Mouse (Mus musculus) kidney, embryonic 14.5 days (tissue): ENCODE data around the gene Mroh8. TPM values are rescaled to one million over a fixed set of nuclear protein-coding genes. Genes with fewer than 3 reads are reported as not detected.
"Not testable (repeated sequence)": the region's sequence is repeated elsewhere in the genome, so short reads cannot be mapped to it uniquely, and the experiment has no call there.

Experiments
- ATAC-seq: fragments of 200-750 bp; cut with Nextera tagmentation; 2 replicates; pipeline ENCODE4 v1.8.0; 2017; ENCODE audit warnings: moderate number of reproducible peaks, mild to moderate bottlenecking, moderate TSS enrichment, moderate library complexity; ENCODE audit not compliant: low FRiP score, low TSS enrichment
- H3K27ac ChIP-seq: fragments of 300-500 bp; sonication (generic); 2 replicates; pipeline ENCODE4 v1.5.1; 2014; ENCODE audit warnings: low read depth, mild to moderate bottlenecking, low read length, moderate library complexity, mixed read lengths
- H3K27me3 ChIP-seq: fragments of 300-500 bp; sonication (generic); 2 replicates; pipeline ENCODE4 v1.6.1; 2014; ENCODE audit warnings: mild to moderate bottlenecking, low read length; ENCODE audit not compliant: control insufficient read depth, insufficient read depth
- H3K36me3 ChIP-seq: fragments of 300-500 bp; sonication (generic); 2 replicates; pipeline ENCODE4 v1.6.1; 2014; ENCODE audit warnings: low read length, mixed read lengths; ENCODE audit not compliant: control insufficient read depth, insufficient read depth
- H3K4me1 ChIP-seq: fragments of 300-500 bp; sonication (generic); 2 replicates; pipeline ENCODE4 v1.6.1; 2014; ENCODE audit warnings: low read length, mixed read lengths; ENCODE audit not compliant: control insufficient read depth, insufficient read depth
- H3K4me2 ChIP-seq: fragments of 300-500 bp; sonication (generic); replicated peaks from 2 replicates; pipeline ENCODE4 v1.6.1; 2014; ENCODE audit warnings: low read depth, mild to moderate bottlenecking, low read length
- H3K4me3 ChIP-seq: fragments of 300-500 bp; sonication (generic); 2 replicates; pipeline ENCODE4 v1.5.1; 2014; ENCODE audit warnings: mild to moderate bottlenecking, low read length
- H3K9ac ChIP-seq: fragments of 300-500 bp; sonication (generic); 2 replicates; pipeline ENCODE4 v1.6.1; 2014; ENCODE audit warnings: low read depth, mild to moderate bottlenecking, low read length, moderate library complexity
- H3K9me3 ChIP-seq: fragments of 300-500 bp; sonication (generic); 2 replicates; pipeline ENCODE4 v1.6.1; 2016; ENCODE audit warnings: low read length; ENCODE audit not compliant: control insufficient read depth
- WGBS: fragments of 180-500 bp; shearing (Covaris S2); extraction: QIAGEN DNeasy Blood & Tissue Kit; methylation state at CpG from one replicate; pipeline ENCODE4 v1.1.7; 2014; 5-methylcytosine and 5-hydroxymethylcytosine counted together
- polyA plus RNA-seq: library from polyadenylated mRNA; unstranded; fragments of >200 nt; fragmentation: Nextera tagmentation; extraction: Ambion mirVana; gene quantifications from 2 replicates; pipeline ENCODE4 v1.2.1, GENCODE M21; 2014

The Mroh8 gene
- polyA plus RNA-seq, 1 experiment from 2014 or later: 0.89 TPM

GRCm38 (mm10) chr2:157263101-157263500 lies 16.2 kb downstream of the Mroh8 start:
- no peaks in the 10 kb centered on the region for H3K27me3 ChIP-seq
- H3K4me2 ChIP-seq: no peak overlapping the region
- WGBS: 98% methylated on average over 1 of the region's 1 CpGs
- no peak overlapping the region for H3K27ac ChIP-seq
- H3K36me3 ChIP-seq: no peaks in the 10 kb centered on the region
- no peaks in the 10 kb centered on the region for H3K4me1 ChIP-seq
- H3K4me3 ChIP-seq: no peak overlapping the region
- H3K9ac ChIP-seq: no peak overlapping the region
- no peak for ATAC-seq
- no peaks in the 10 kb centered on the region for H3K9me3 ChIP-seq

GRCm38 (mm10) chr2:157262506-157262905 lies 16.8 kb downstream of the Mroh8 start:
- WGBS: 44% methylated on average over 9 of the region's 9 CpGs
- Histone ChIP-seq H3K9me3 (no peaks in the 10 kb centered on the region), H3K4me2 (no peak overlapping the region), H3K9ac (no peak overlapping the region), H3K4me3 (no peak overlapping the region), H3K27me3 (no peaks in the 10 kb centered on the region), H3K36me3 (no peaks in the 10 kb centered on the region), H3K4me1 (no peaks in the 10 kb centered on the region), H3K27ac (no peak overlapping the region)
- ATAC-seq: no peak

- Histone ChIP-seq H3K9me3 (no peaks in the 10 kb centered on the region), H3K36me3 (no peaks in the 10 kb centered on the region), H3K4me3 (no peak overlapping the region), H3K9ac (no peak overlapping the region), H3K4me2 (no peak overlapping the region), H3K4me1 (no peaks in the 10 kb centered on the region), H3K27me3 (no peaks in the 10 kb centered on the region), H3K27ac (no peak overlapping the region)
- WGBS: 82% methylated on average over 5 of the region's 5 CpGs
- no peak for ATAC-seq
Measured at GRCm38 (mm10) chr2:157261930-157262329, 17.4 kb downstream of the Mroh8 start.

- WGBS: 5% methylated on average over 5 of the region's 5 CpGs
- ATAC-seq: no peak
- H3K9ac ChIP-seq: no peak overlapping the region
- H3K36me3 ChIP-seq: no peaks in the 10 kb centered on the region
- no peaks in the 10 kb centered on the region for H3K27me3 ChIP-seq
- H3K4me2 ChIP-seq: no peak overlapping the region
- H3K4me3 ChIP-seq: no peak overlapping the region
- no peaks in the 10 kb centered on the region for H3K9me3 ChIP-seq
- no peak overlapping the region for H3K27ac ChIP-seq
- no peaks in the 10 kb centered on the region for H3K4me1 ChIP-seq
Measured at GRCm38 (mm10) chr2:157259720-157260119, 19.6 kb downstream of the Mroh8 start.

- H3K27me3 ChIP-seq: no peaks in the 10 kb centered on the region
- H3K4me3 ChIP-seq: no peak overlapping the region
- no peaks in the 10 kb centered on the region for H3K4me1 ChIP-seq
- no peaks in the 10 kb centered on the region for H3K36me3 ChIP-seq
- H3K9me3 ChIP-seq: no peaks in the 10 kb centered on the region
- H3K4me2 ChIP-seq: no peak overlapping the region
- H3K9ac ChIP-seq: no peak overlapping the region
- no peak overlapping the region for H3K27ac ChIP-seq
- ATAC-seq: no peak
Measured at GRCm38 (mm10) chr2:157248111-157248510, 31.2 kb downstream of the Mroh8 start.

GRCm38 (mm10) chr2:157245603-157246002 lies 33.7 kb downstream of the Mroh8 start:
- Histone ChIP-seq H3K4me3 (no peak overlapping the region), H3K27ac (no peak overlapping the region), H3K36me3 (no peaks in the 10 kb centered on the region), H3K4me2 (no peak overlapping the region), H3K27me3 (no peaks in the 10 kb centered on the region), H3K9me3 (no peaks in the 10 kb centered on the region), H3K4me1 (no peaks in the 10 kb centered on the region), H3K9ac (no peak overlapping the region)
- WGBS: 79% methylated on average over 2 of the region's 2 CpGs
- ATAC-seq: no peak

GRCm38 (mm10) chr2:157245001-157245400 lies 34.3 kb downstream of the Mroh8 start:
- Histone ChIP-seq H3K9ac (no peak overlapping the region), H3K4me1 (no peaks in the 10 kb centered on the region), H3K27ac (no peak overlapping the region), H3K27me3 (no peaks in the 10 kb centered on the region), H3K4me2 (no peak overlapping the region), H3K36me3 (no peaks in the 10 kb centered on the region), H3K9me3 (no peaks in the 10 kb centered on the region), H3K4me3 (no peak overlapping the region)
- no peak; the same call in 1 of the 2 replicates for ATAC-seq
- 10% methylated on average over 5 of the region's 5 CpGs for WGBS

GRCm38 (mm10) chr2:157235946-157236345 lies 43.4 kb downstream of the Mroh8 start:
- no peaks in the 10 kb centered on the region for H3K36me3 ChIP-seq
- no peak overlapping the region for H3K27ac ChIP-seq
- no peak overlapping the region for H3K4me3 ChIP-seq
- H3K27me3 ChIP-seq: no peaks in the 10 kb centered on the region
- no peak overlapping the region for H3K9ac ChIP-seq
- H3K4me2 ChIP-seq: no peak overlapping the region
- H3K9me3 ChIP-seq: no peaks in the 10 kb centered on the region
- 90% methylated on average over 8 of the region's 8 CpGs for WGBS
- no peaks in the 10 kb centered on the region for H3K4me1 ChIP-seq
- ATAC-seq: no peak

GRCm38 (mm10) chr2:157221916-157222315 lies 57.4 kb downstream of the Mroh8 start:
- not testable (repeated sequence) for H3K27ac ChIP-seq, ATAC-seq, H3K4me1 ChIP-seq, H3K4me2 ChIP-seq, H3K4me3 ChIP-seq, H3K36me3 ChIP-seq, H3K9ac ChIP-seq, H3K9me3 ChIP-seq, H3K27me3 ChIP-seq
- WGBS: 84% methylated on average over 3 of the region's 3 CpGs

- no peaks in the 10 kb centered on the region for H3K27me3 ChIP-seq
- H3K9me3 ChIP-seq: no peaks in the 10 kb centered on the region
- H3K9ac ChIP-seq: no peak overlapping the region
- no peak overlapping the region for H3K4me2 ChIP-seq
- 87% methylated on average over 6 of the region's 6 CpGs for WGBS
- H3K27ac ChIP-seq: no peak overlapping the region
- ATAC-seq: no peak
- H3K36me3 ChIP-seq: no peaks in the 10 kb centered on the region
- H3K4me3 ChIP-seq: no peak overlapping the region
- H3K4me1 ChIP-seq: no peaks in the 10 kb centered on the region
Measured at GRCm38 (mm10) chr2:157220108-157220507, 59.2 kb downstream of the Mroh8 start.
